Mouse (Mus musculus) MEL (cell line): Measurements from ENCODE around the gene Elof1. TPM values are rescaled to one million over a fixed set of nuclear protein-coding genes. Genes with fewer than 3 reads are reported as not detected.

Experiments used
- DNase-seq: peaks from one replicate; pipeline ENCODE4 v3.0.0; 2011; ENCODE audit warnings: low read depth, low spot score
- H3K27ac ChIP-seq: 2 replicates; pipeline ENCODE4 v1.5.1; 2012; ENCODE audit warnings: low read depth, mild to moderate bottlenecking, control low read depth, low read length, moderate library complexity; ENCODE audit not compliant: control insufficient read depth
- H3K27me3 ChIP-seq, 2 experiments: fragments of 150-350 bp in 1 of 2; sonication (generic) in 1 of 2; 2 replicates each; pipeline ENCODE4 v1.6.1; 2012; ENCODE audit warnings: low read length in 2 of 2, mild to moderate bottlenecking in 2 of 2, improper control_type of control experiment in 1 of 2, moderate library complexity in 1 of 2; ENCODE audit not compliant: insufficient read depth in 2 of 2, control insufficient read depth in 1 of 2
- H3K36me3 ChIP-seq, 2 experiments: 2 replicates each; pipeline ENCODE4 v1.6.1; 2012 to 2014; ENCODE audit warnings: low read length in 2 of 2, improper control_type of control experiment in 1 of 2, inconsistent platforms in 1 of 2, mild to moderate bottlenecking in 1 of 2; ENCODE audit not compliant: insufficient read depth in 2 of 2, control insufficient read depth in 1 of 2
- H3K4me1 ChIP-seq, 2 experiments: fragments of 150-350 bp in 1 of 2; sonication (generic) in 1 of 2; 2 replicates each; pipeline ENCODE4 v1.6.1; 2012; ENCODE audit warnings: low read length in 2 of 2, improper control_type of control experiment in 1 of 2, mild to moderate bottlenecking in 1 of 2; ENCODE audit not compliant: insufficient read depth in 2 of 2, control insufficient read depth in 1 of 2
- H3K4me3 ChIP-seq, 2 experiments: fragments of 150-350 bp in 1 of 2; sonication (generic) in 1 of 2; 2 replicates each; pipeline ENCODE4 v1.5.1; 2012; ENCODE audit warnings: low read depth in 2 of 2, low read length in 2 of 2, mild to moderate bottlenecking in 2 of 2, moderate library complexity in 2 of 2, control low read depth in 1 of 2, improper control_type of control experiment in 1 of 2; ENCODE audit not compliant: control insufficient read depth in 1 of 2, insufficient read depth in 1 of 2
- H3K79me2 ChIP-seq: 2 replicates; pipeline ENCODE4 v1.6.1; 2012; ENCODE audit warnings: mild to moderate bottlenecking, low read length, moderate library complexity; ENCODE audit not compliant: control insufficient read depth, poor library complexity, insufficient read depth
- H3K9ac ChIP-seq: 2 replicates; pipeline ENCODE4 v1.6.1; 2012; ENCODE audit warnings: low read depth, mild to moderate bottlenecking, control low read depth, low read length, moderate library complexity; ENCODE audit not compliant: control insufficient read depth, poor library complexity, severe bottlenecking
- H3K9me3 ChIP-seq: fragments of 150-350 bp; sonication (generic); replicated peaks from 2 replicates; pipeline ENCODE4 v1.6.1; 2012; ENCODE audit warnings: mild to moderate bottlenecking, low read length, improper control_type of control experiment, moderate library complexity; ENCODE audit not compliant: insufficient read depth
- BHLHE40 ChIP-seq: IDR thresholded peaks from 2 replicates; pipeline ENCODE4 v1.6.1; 2012; ENCODE audit warnings: low read depth, mild to moderate bottlenecking, inconsistent platforms, low read length, improper control_type of control experiment, borderline replicate concordance
- CHD1 ChIP-seq: IDR thresholded peaks from 2 replicates; pipeline ENCODE4 v1.6.1; 2012; ENCODE audit warnings: low read depth, mild to moderate bottlenecking, inconsistent platforms, low read length, improper control_type of control experiment
- CTCF ChIP-seq, 3 experiments: IDR thresholded peaks in 2 of 3; conservative IDR thresholded peaks in 1 of 3; 2 replicates each; pipeline ENCODE4 v1.5.1; 2011 to 2012; ENCODE audit warnings: low read length in 3 of 3, low read depth in 2 of 3, mild to moderate bottlenecking in 2 of 3, improper control_type of control experiment in 1 of 3, inconsistent platforms in 1 of 3, mixed read lengths in 1 of 3, moderate library complexity in 1 of 3; ENCODE audit not compliant: control insufficient read depth in 1 of 3, insufficient read depth in 1 of 3, poor library complexity in 1 of 3, severe bottlenecking in 1 of 3
- E2F4 ChIP-seq: IDR thresholded peaks from 2 replicates; pipeline ENCODE4 v1.6.1; 2011; ENCODE audit warnings: low read depth, low read length, improper control_type of control experiment, borderline replicate concordance
- ELF1 ChIP-seq: IDR thresholded peaks from 2 replicates; pipeline ENCODE4 v1.6.1; 2014; ENCODE audit warnings: low read depth, mild to moderate bottlenecking, inconsistent platforms, low read length, improper control_type of control experiment, moderate library complexity
- ETS1 ChIP-seq: IDR thresholded peaks from 2 replicates; pipeline ENCODE4 v1.6.1; 2012; ENCODE audit warnings: low read depth, mild to moderate bottlenecking, inconsistent platforms, low read length, improper control_type of control experiment, moderate library complexity
- GATA1 ChIP-seq: IDR thresholded peaks from 2 replicates; pipeline ENCODE4 v1.6.1; 2011; ENCODE audit warnings: low read depth, low read length, improper control_type of control experiment
- HCFC1 ChIP-seq: IDR thresholded peaks from 2 replicates; pipeline ENCODE4 v1.6.1; 2012; ENCODE audit warnings: low read depth, mild to moderate bottlenecking, inconsistent platforms, low read length, improper control_type of control experiment, moderate library complexity
- MAX ChIP-seq: IDR thresholded peaks from 2 replicates; pipeline ENCODE4 v1.6.1; 2011; ENCODE audit warnings: low read length, improper control_type of control experiment
- MAZ ChIP-seq: IDR thresholded peaks from 2 replicates; pipeline ENCODE4 v1.6.1; 2012; ENCODE audit warnings: low read depth, mild to moderate bottlenecking, inconsistent platforms, low read length, improper control_type of control experiment
- MXI1 ChIP-seq: IDR thresholded peaks from 2 replicates; pipeline ENCODE4 v1.6.1; 2011; ENCODE audit warnings: mild to moderate bottlenecking, low read depth, low read length, improper control_type of control experiment
- MYB ChIP-seq: IDR thresholded peaks from 2 replicates; pipeline ENCODE4 v1.6.1; 2011; ENCODE audit warnings: mild to moderate bottlenecking, low read depth, low read length, improper control_type of control experiment
- MYC ChIP-seq: IDR thresholded peaks from 2 replicates; pipeline ENCODE4 v1.6.1; 2011; ENCODE audit warnings: low read depth, mild to moderate bottlenecking, low read length, improper control_type of control experiment, moderate library complexity
- NELFE ChIP-seq: IDR thresholded peaks from 2 replicates; pipeline ENCODE4 v1.6.1; 2011; ENCODE audit warnings: low read depth, low read length, improper control_type of control experiment
- NRF1 ChIP-seq: IDR thresholded peaks from 2 replicates; pipeline ENCODE4 v1.6.1; 2014; ENCODE audit warnings: low read depth, mild to moderate bottlenecking, inconsistent platforms, low read length, improper control_type of control experiment, moderate library complexity; ENCODE audit not compliant: poor library complexity, insufficient read depth, severe bottlenecking
- POLR2A ChIP-seq, 2 experiments: IDR thresholded peaks; 2 replicates each; pipeline ENCODE4 v1.6.1; 2011 to 2012; ENCODE audit warnings: low read length in 2 of 2, mild to moderate bottlenecking in 2 of 2, control low read depth in 1 of 2, improper control_type of control experiment in 1 of 2, low read depth in 1 of 2, moderate library complexity in 1 of 2; ENCODE audit not compliant: control insufficient read depth in 1 of 2, insufficient read depth in 1 of 2, poor library complexity in 1 of 2
- POLR2AphosphoS5 ChIP-seq: IDR thresholded peaks from 2 replicates; pipeline ENCODE4 v1.6.1; 2012; ENCODE audit warnings: low read depth, borderline replicate concordance, mild to moderate bottlenecking, inconsistent platforms, low read length, moderate library complexity, mixed read lengths
- RAD21 ChIP-seq: IDR thresholded peaks from 2 replicates; pipeline ENCODE4 v1.6.1; 2011; ENCODE audit warnings: mild to moderate bottlenecking, low read depth, low read length, improper control_type of control experiment
- RCOR1 ChIP-seq: IDR thresholded peaks from 2 replicates; pipeline ENCODE4 v1.6.1; 2012; ENCODE audit warnings: low read depth, mild to moderate bottlenecking, inconsistent platforms, low read length, improper control_type of control experiment
- SIN3A ChIP-seq: IDR thresholded peaks from 2 replicates; pipeline ENCODE4 v1.6.1; 2012; ENCODE audit warnings: low read length, improper control_type of control experiment, inconsistent platforms
- SMC3 ChIP-seq: IDR thresholded peaks from 2 replicates; pipeline ENCODE4 v1.6.1; 2011; ENCODE audit warnings: low read depth, low read length, improper control_type of control experiment
- UBTF ChIP-seq: IDR thresholded peaks from 2 replicates; pipeline ENCODE4 v1.6.1; 2012; ENCODE audit warnings: low read depth, mild to moderate bottlenecking, inconsistent platforms, low read length, improper control_type of control experiment, moderate library complexity, borderline replicate concordance; ENCODE audit not compliant: insufficient read depth
- USF1 ChIP-seq: IDR thresholded peaks from 2 replicates; pipeline ENCODE4 v1.6.1; 2014; ENCODE audit warnings: low read depth, mild to moderate bottlenecking, inconsistent platforms, low read length, improper control_type of control experiment, moderate library complexity
- USF2 ChIP-seq, 2 experiments: IDR thresholded peaks; 2 replicates each; pipeline ENCODE4 v1.6.1; 2011 to 2012; ENCODE audit warnings: improper control_type of control experiment in 2 of 2, low read length in 2 of 2, borderline replicate concordance in 1 of 2, inconsistent platforms in 1 of 2, low read depth in 1 of 2, mild to moderate bottlenecking in 1 of 2; ENCODE audit not compliant: insufficient read depth in 1 of 2
- ZKSCAN1 ChIP-seq: IDR thresholded peaks from 2 replicates; pipeline ENCODE4 v1.6.1; 2012; ENCODE audit warnings: low read depth, mild to moderate bottlenecking, inconsistent platforms, low read length, improper control_type of control experiment, moderate library complexity
- ZMIZ1 ChIP-seq: IDR thresholded peaks from 2 replicates; pipeline ENCODE4 v1.6.1; 2012; ENCODE audit warnings: low read depth, mild to moderate bottlenecking, inconsistent platforms, low read length, improper control_type of control experiment, moderate library complexity
- ZNF384 ChIP-seq: IDR thresholded peaks from 2 replicates; pipeline ENCODE4 v1.6.1; 2012; ENCODE audit warnings: low read depth, mild to moderate bottlenecking, inconsistent platforms, low read length, improper control_type of control experiment
- polyA plus RNA-seq, 2 experiments: library from polyadenylated mRNA; stranded (reverse) in 1 of 2; unstranded in 1 of 2; fragments of >175 nt in 1 of 2; fragments of >200 nt in 1 of 2; gene quantifications; 2 replicates each; pipeline versions ENCODE4 v1.2.1 to v1.2.4; 2012; ENCODE audit warnings: low replicate concordance in 2 of 2, low read depth in 1 of 2; ENCODE audit not compliant: insufficient read length in 2 of 2, insufficient read depth in 1 of 2, missing spikeins in 1 of 2
- total RNA-seq: library from RNA; depleted of rRNA; stranded (reverse); fragments of 300-350 nt; gene quantifications from 2 replicates; pipeline ENCODE4 v1.2.3, GENCODE M21; 2012

The Elof1 gene
- total and polyA plus RNA-seq, 3 experiments: 421 to 505 TPM; not detected in 1

DNA sequence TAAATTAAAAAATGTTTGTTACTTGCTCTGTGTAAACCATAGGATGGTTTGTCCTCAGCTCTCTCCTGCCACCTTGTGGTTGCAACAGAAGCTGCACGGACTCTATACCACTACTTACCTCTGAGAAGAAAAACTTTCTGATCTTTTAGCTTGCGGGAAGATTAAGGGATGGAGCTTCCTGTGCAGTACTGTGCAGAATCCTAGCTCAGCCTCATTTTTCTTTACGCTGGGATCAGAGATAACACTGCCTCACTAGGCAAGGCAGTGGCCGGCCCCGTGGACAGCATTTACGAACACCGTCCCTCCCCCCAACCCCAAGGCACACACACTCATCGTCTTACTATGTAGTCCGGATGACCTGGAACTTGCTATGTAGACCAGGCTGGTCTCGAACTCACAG is 38.6 kb upstream of the Elof1 start (continued):
- TF ChIP-seq UBTF: no peak
- TF ChIP-seq MAZ: peak; percentile 23
- TF ChIP-seq MAX: no peak
- TF ChIP-seq USF1: no peak
- TF ChIP-seq ZKSCAN1: no peak
- TF ChIP-seq NELFE: no peak
- peak; percentile 62 for TF ChIP-seq GATA1
- TF ChIP-seq SIN3A: peak; percentile 94
- TF ChIP-seq SMC3: peak; percentile 98

DNA sequence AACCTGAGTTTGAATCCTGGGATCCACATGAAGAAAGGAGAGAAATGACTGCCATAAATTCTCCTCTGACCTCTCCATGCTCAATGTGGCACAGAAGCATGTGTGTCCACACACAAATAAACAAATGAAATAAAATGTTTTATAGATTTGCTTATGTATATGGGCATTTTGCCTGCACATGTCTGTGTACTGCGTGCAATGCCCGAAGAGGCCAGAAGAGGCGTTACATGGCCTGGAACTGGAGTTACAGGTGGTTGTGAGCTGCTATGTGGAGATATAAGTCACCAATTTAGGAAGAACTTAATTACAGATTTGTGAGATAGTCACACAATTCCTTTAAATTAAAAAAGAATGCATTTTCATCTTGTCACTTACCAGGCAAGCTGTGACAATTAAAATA is 36.8 kb upstream of the Elof1 start:
- Histone ChIP-seq H3K4me1 (peaks cover 7 to 22% of the 10 kb centered on the region in 2 experiments), H3K36me3 (peaks cover 0 to 10% of the 10 kb centered on the region in 2 experiments; a peak in 2 of 4 replicates), H3K4me3 (no peak overlapping the region), H3K79me2 (peaks cover 8% of the 10 kb centered on the region), H3K27ac (no peak overlapping the region), H3K9ac (no peak overlapping the region), H3K27me3 (no peaks in the 10 kb centered on the region), H3K9me3 (no peaks in the 10 kb centered on the region)
- DNase-seq: peak; percentile 78
- TF ChIP-seq MYB (no peak), USF2 (IDR thresholded peaks at IDR 0.05; ENCODE audit: borderline replicate concordance in 1 of 2, insufficient read depth in 1 of 2, low read depth in 1 of 2, low read length in 2 of 2) (no peak), RCOR1 (no peak), MYC (no peak), SMC3 (peak; percentile 25; the same call in 1 of the 2 replicates), MXI1 (no peak), USF1 (no peak), CTCF (IDR thresholded peaks at IDR 0.05 in 2 of 3, conservative IDR thresholded peaks at IDR 0.05 in 1 of 3; ENCODE audit: control insufficient read depth in 1 of 3, insufficient read depth in 1 of 3, low read depth in 2 of 3, low read length in 3 of 3, poor library complexity in 1 of 3, severe bottlenecking in 1 of 3) (peak; percentile 44 to 81 (median 61))
- TF ChIP-seq, all 39 proteins: peak for 2

DNA sequence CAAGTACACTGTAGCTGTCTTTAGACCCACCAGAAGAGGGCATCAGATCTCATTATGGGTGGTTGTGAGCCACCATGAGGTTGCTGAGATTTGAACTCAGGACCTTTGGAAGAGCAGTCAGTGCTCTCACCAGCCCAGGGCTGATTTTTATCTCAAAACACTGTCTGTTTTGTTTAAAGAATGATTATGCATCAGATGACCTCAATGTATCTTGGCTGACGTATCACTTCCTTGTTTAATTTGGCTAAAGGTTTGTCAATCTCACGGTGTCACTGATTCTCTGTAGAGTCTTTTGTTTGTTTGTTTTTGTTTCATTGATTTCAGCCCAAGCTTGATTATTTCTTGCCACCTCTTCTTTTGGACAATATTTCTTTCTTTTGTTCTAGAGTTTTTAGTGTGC is 34.0 kb upstream of the Elof1 start:
- Histone ChIP-seq H3K9me3 (no peaks in the 10 kb centered on the region), H3K27ac (no peak overlapping the region), H3K9ac (no peak overlapping the region)
- TF ChIP-seq CHD1: no peak
- TF ChIP-seq ELF1: no peak
- TF ChIP-seq E2F4: no peak
- TF ChIP-seq HCFC1: no peak
- TF ChIP-seq GATA1: peak; percentile 44; the same call in 1 of the 2 replicates
- TF ChIP-seq CTCF (IDR thresholded peaks at IDR 0.05 in 2 of 3, conservative IDR thresholded peaks at IDR 0.05 in 1 of 3; ENCODE audit: control insufficient read depth in 1 of 3, insufficient read depth in 1 of 3, low read depth in 2 of 3, low read length in 3 of 3, poor library complexity in 1 of 3, severe bottlenecking in 1 of 3): peak; percentile 21 to 33 (median 22); a peak in 3 of 6 replicates
- no peak for TF ChIP-seq ZMIZ1
- no peak for TF ChIP-seq BHLHE40
- TF ChIP-seq NELFE: no peak
- no peak for TF ChIP-seq ZKSCAN1
- TF ChIP-seq ZNF384: 0 out of 2 replicates have a peak, but pooled peaks have one; percentile 77
- TF ChIP-seq POLR2AphosphoS5: no peak
- TF ChIP-seq MXI1: no peak
- no peak for TF ChIP-seq RAD21
- TF ChIP-seq POLR2A (IDR thresholded peaks at IDR 0.05; ENCODE audit: control insufficient read depth in 1 of 2, insufficient read depth in 1 of 2, low read depth in 1 of 2, low read length in 2 of 2, poor library complexity in 1 of 2): no peak
- peak; percentile 25; the same call in 1 of the 2 replicates for TF ChIP-seq ETS1
- TF ChIP-seq NRF1: no peak
- TF ChIP-seq MAX: no peak
- TF ChIP-seq MYB: no peak
- TF ChIP-seq MAZ: no peak

More for the DNA sequence above, 34.0 kb upstream of the Elof1 start:
- no peak overlapping the region for H3K4me3 ChIP-seq
- H3K4me1 ChIP-seq: peaks cover 4 to 17% of the 10 kb centered on the region in 2 experiments; a peak in 3 of 4 replicates
- peaks cover 0 to 10% of the 10 kb centered on the region in 2 experiments; a peak in 2 of 4 replicates for H3K36me3 ChIP-seq
- no peak for DNase-seq
- no peaks in the 10 kb centered on the region for H3K79me2 ChIP-seq
- no peaks in the 10 kb centered on the region for H3K27me3 ChIP-seq
